Mouse (Mus musculus) testis, adult 2 months (tissue): ENCODE results near the gene Klhl23.

ENCODE experiments used
- CTCF ChIP-seq: fragments of 200-500 bp; IDR thresholded peaks from 2 replicates; pipeline ENCODE4 v1.5.1; 2012; ENCODE audit warnings: low read depth, mild to moderate bottlenecking, inconsistent platforms, low read length, moderate library complexity; ENCODE audit not compliant: control insufficient read depth, insufficient read depth, insufficient replicate concordance
- POLR2A ChIP-seq: fragments of 200-500 bp; IDR thresholded peaks from 2 replicates; pipeline ENCODE4 v1.6.1; 2012; ENCODE audit warnings: low read depth, mild to moderate bottlenecking, inconsistent platforms, low read length, moderate library complexity; ENCODE audit not compliant: control insufficient read depth

- no peak for TF ChIP-seq POLR2A
- TF ChIP-seq CTCF: peak; percentile 87; the same call in 1 of the 2 replicates
Measured at GRCm38 (mm10) chr2:69790285-69790684, 31.5 kb upstream of the Klhl23 start.
